In genomic region chr9:103523008-103523407, GRCm38 (mm10) we compare ENCODE assay signal across 19 mouse cellular contexts. TPM values are rescaled to one million over a fixed set of nuclear protein-coding genes. Genes with fewer than 3 reads are reported as not detected.
DNase-seq lines count a peak whose midpoint lies in the region; ATAC-seq and TF ChIP-seq lines count a peak whose summit lies in the region.
"Had no signal": no experiment of that assay in that cellular context is flagged by ENCODE, and none has a peak within 500 bp of the region (broad histone marks: within the 10 kb centered on the region; RNA-seq: fewer than 3 reads in every experiment).

No protein-coding gene starts in this region.

- WGBS in forebrain, embryonic 12.5 days: 63% methylated on average over 6 of the region's 6 CpGs
- 68% methylated on average over 5 of the region's 6 CpGs for WGBS in forebrain, embryonic 11.5 days
- WGBS in kidney, postnatal 0 days: 15% methylated on average over 6 of the region's 6 CpGs
- 52% methylated on average over 6 of the region's 6 CpGs for WGBS in kidney, adult 2 months
- 13% methylated on average over 6 of the region's 6 CpGs for WGBS in limb, embryonic 13.5 days
- WGBS in intestine, postnatal 0 days: 39% methylated on average over 6 of the region's 6 CpGs

- no peaks in the 10 kb centered on the region for H3K27me3 ChIP-seq in forebrain, embryonic 12.5 days
- no peaks in the 10 kb centered on the region for H3K27me3 ChIP-seq in forebrain, embryonic 11.5 days (ENCODE audit: control insufficient read depth, insufficient read depth, low read length)
- no peaks in the 10 kb centered on the region for H3K27me3 ChIP-seq in kidney, postnatal 0 days (ENCODE audit: insufficient read depth, low read length)
- H3K27me3 ChIP-seq in kidney, adult 2 months (replicated peaks; ENCODE audit: control insufficient read depth, insufficient read depth, low read length): no peaks in the 10 kb centered on the region
- no peaks in the 10 kb centered on the region for H3K27me3 ChIP-seq in limb, embryonic 13.5 days
- H3K27me3 ChIP-seq in intestine, postnatal 0 days (replicated peaks; ENCODE audit: control insufficient read depth, insufficient read depth, low read length): no peaks in the 10 kb centered on the region
- H3K27me3 ChIP-seq: midbrain, embryonic 15.5 days had no signal

- peaks cover 35% of the 10 kb centered on the region for H3K4me1 ChIP-seq in forebrain, embryonic 12.5 days
- peaks cover 15% of the 10 kb centered on the region for H3K4me1 ChIP-seq in forebrain, embryonic 11.5 days (replicated peaks; ENCODE audit: control insufficient read depth, insufficient read depth, low read length)
- no peaks in the 10 kb centered on the region for H3K4me1 ChIP-seq in kidney, postnatal 0 days (replicated peaks; ENCODE audit: insufficient read depth, low read length)
- no peaks in the 10 kb centered on the region for H3K4me1 ChIP-seq in kidney, adult 2 months (ENCODE audit: control insufficient read depth, insufficient read depth, low read length)
- H3K4me1 ChIP-seq in limb, embryonic 13.5 days: peaks cover 27% of the 10 kb centered on the region
- no peaks in the 10 kb centered on the region for H3K4me1 ChIP-seq in intestine, postnatal 0 days (replicated peaks; ENCODE audit: control insufficient read depth, insufficient read depth, low read length)

- H3K27ac ChIP-seq in forebrain, embryonic 12.5 days: 0 out of 2 replicates have a peak overlapping the region, but pooled peaks have one; percentile 50
- no peak overlapping the region for H3K27ac ChIP-seq in forebrain, embryonic 11.5 days (ENCODE audit: low read depth, low read length)
- no peak overlapping the region for H3K27ac ChIP-seq in kidney, postnatal 0 days
- H3K27ac ChIP-seq in kidney, adult 2 months (ENCODE audit: insufficient read depth, low read depth, low read length): no peak overlapping the region
- H3K27ac ChIP-seq in limb, embryonic 13.5 days: 0 out of 2 replicates have a peak overlapping the region, but pooled peaks have one; percentile 10
- H3K27ac ChIP-seq in intestine, postnatal 0 days (ENCODE audit: low read depth, low read length): no peak overlapping the region
- H3K27ac ChIP-seq: hindbrain, embryonic 10.5 days; midbrain, embryonic 15.5 days; stomach, postnatal 0 days had no signal

- H3K4me2 ChIP-seq in forebrain, embryonic 12.5 days: no peak overlapping the region
- H3K4me2 ChIP-seq in forebrain, embryonic 11.5 days (ENCODE audit: low read depth, low read length, severe bottlenecking): no peak overlapping the region
- no peak overlapping the region for H3K4me2 ChIP-seq in kidney, postnatal 0 days (ENCODE audit: low read length)
- no peak overlapping the region for H3K4me2 ChIP-seq in limb, embryonic 13.5 days (replicated peaks)
- no peak overlapping the region for H3K4me2 ChIP-seq in intestine, postnatal 0 days (replicated peaks; ENCODE audit: low read depth)
- H3K4me2 ChIP-seq: midbrain, embryonic 15.5 days had no signal

- no peak for TF ChIP-seq POLR2A in kidney, adult 2 months (IDR thresholded peaks at IDR 0.05; ENCODE audit: low read depth, low read length)

- H3K9me3 ChIP-seq in forebrain, embryonic 12.5 days: no peaks in the 10 kb centered on the region
- H3K9me3 ChIP-seq in forebrain, embryonic 11.5 days (ENCODE audit: control insufficient read depth, low read length): no peaks in the 10 kb centered on the region; the same call in 1 of the 2 replicates
- no peaks in the 10 kb centered on the region for H3K9me3 ChIP-seq in kidney, postnatal 0 days (replicated peaks; ENCODE audit: low read length)
- peaks cover 5% of the 10 kb centered on the region for H3K9me3 ChIP-seq in limb, embryonic 13.5 days
- H3K9me3 ChIP-seq in intestine, postnatal 0 days (ENCODE audit: control insufficient read depth): no peaks in the 10 kb centered on the region
- H3K9me3 ChIP-seq: midbrain, embryonic 15.5 days had no signal

- ATAC-seq in forebrain, embryonic 12.5 days (ENCODE audit: low FRiP score): no peak
- ATAC-seq in forebrain, embryonic 11.5 days (replicated peaks; ENCODE audit: low FRiP score): no peak
- ATAC-seq in kidney, postnatal 0 days (replicated peaks; ENCODE audit: low FRiP score, low read depth): peak; percentile 59; the same call in 1 of the 2 replicates
- ATAC-seq in limb, embryonic 13.5 days (ENCODE audit: low FRiP score, low read depth): no peak
- ATAC-seq in intestine, postnatal 0 days: no peak
- ATAC-seq: CD4-positive, CD25-positive, alpha-beta regulatory T cell, adult 4 months; inflammation-experienced regulatory T-cells, adult 6 months; midbrain, embryonic 15.5 days; Patski had no signal

- TF ChIP-seq CTCF in kidney, postnatal 0 days (IDR thresholded peaks at IDR 0.05; ENCODE audit: low read depth): no peak
- no peak for TF ChIP-seq CTCF in kidney, adult 2 months (conservative IDR thresholded peaks at IDR 0.05; ENCODE audit: insufficient read depth, insufficient read length, low read depth, low read length)
- TF ChIP-seq CTCF in intestine, postnatal 0 days (IDR thresholded peaks at IDR 0.05; ENCODE audit: low read depth): no peak

- no peak for DNase-seq in forebrain, embryonic 11.5 days (ENCODE audit: low spot score)
- DNase-seq in kidney, postnatal 0 days (ENCODE audit: low spot score): peak; percentile 78
- DNase-seq in kidney, adult 2 months: no peak
- peak; percentile 14 for DNase-seq in embryo, embryonic 9.5 days (ENCODE audit: extremely low spot score)
- DNase-seq: adrenal gland, adult 8-10 months; cerebellum, adult 8-10 months; gastrocnemius, postnatal 36 days; liver; lung, postnatal 14 days; right cerebral cortex, adult 18-20 months had no signal

- no peak overlapping the region for H3K4me3 ChIP-seq in forebrain, embryonic 12.5 days (replicated peaks)
- H3K4me3 ChIP-seq in forebrain, embryonic 11.5 days (ENCODE audit: low read depth, low read length): no peak overlapping the region
- no peak overlapping the region for H3K4me3 ChIP-seq in kidney, postnatal 0 days (replicated peaks; ENCODE audit: low read depth, low read length)
- no peak overlapping the region for H3K4me3 ChIP-seq in kidney, adult 2 months (ENCODE audit: insufficient read depth, low read depth, low read length)
- H3K4me3 ChIP-seq in limb, embryonic 13.5 days: no peak overlapping the region
- H3K4me3 ChIP-seq in intestine, postnatal 0 days (ENCODE audit: low read depth, low read length): no peak overlapping the region
- H3K4me3 ChIP-seq: hindbrain, embryonic 10.5 days; midbrain, embryonic 15.5 days had no signal

- H3K9ac ChIP-seq in forebrain, embryonic 12.5 days: no peak overlapping the region
- no peak overlapping the region for H3K9ac ChIP-seq in forebrain, embryonic 11.5 days (ENCODE audit: low read length)
- no peak overlapping the region for H3K9ac ChIP-seq in kidney, postnatal 0 days (ENCODE audit: low read depth, low read length)
- H3K9ac ChIP-seq in limb, embryonic 13.5 days: no peak overlapping the region
- no peak overlapping the region for H3K9ac ChIP-seq in intestine, postnatal 0 days (ENCODE audit: low read depth, low read length)
- H3K9ac ChIP-seq: midbrain, embryonic 15.5 days had no signal

- H3K36me3 ChIP-seq in forebrain, embryonic 12.5 days (replicated peaks): no peaks in the 10 kb centered on the region
- H3K36me3 ChIP-seq in forebrain, embryonic 11.5 days (ENCODE audit: control insufficient read depth, insufficient read depth, low read length): no peaks in the 10 kb centered on the region
- H3K36me3 ChIP-seq in kidney, postnatal 0 days (ENCODE audit: insufficient read depth, low read length): no peaks in the 10 kb centered on the region
- no peaks in the 10 kb centered on the region for H3K36me3 ChIP-seq in kidney, adult 2 months (ENCODE audit: control insufficient read depth, insufficient read depth, low read length)
- no peaks in the 10 kb centered on the region for H3K36me3 ChIP-seq in limb, embryonic 13.5 days
- H3K36me3 ChIP-seq in intestine, postnatal 0 days (ENCODE audit: control insufficient read depth, insufficient read depth): no peaks in the 10 kb centered on the region
- H3K36me3 ChIP-seq: hindbrain, embryonic 10.5 days; midbrain, embryonic 15.5 days had no signal

RNA-seq across cellular contexts. Expression of gene Bfsp2, which starts 42.8 kb away (rescaled TPM):
- polyA plus RNA-seq in forebrain, embryonic 12.5 days (2016; fragmentation: Nextera tagmentation; extraction: Ambion mirVana): 2.7 and 3.0 TPM in 2 replicates
- 0.65 and 1.8 TPM in 2 replicates for polyA plus RNA-seq in forebrain, embryonic 11.5 days (2014; fragmentation: Nextera tagmentation; extraction: Ambion mirVana)
- polyA plus RNA-seq in kidney, postnatal 0 days (2015; fragmentation: Nextera tagmentation; extraction: Ambion mirVana): 0.61 and 0.96 TPM in 2 replicates
- 0.14 and 0.56 TPM in 2 replicates for polyA plus RNA-seq in kidney, adult 2 months (2012; rRNA removed)
- polyA plus RNA-seq in limb, embryonic 13.5 days (2015; fragmentation: Nextera tagmentation; extraction: Ambion mirVana): 2.3 and 2.8 TPM in 2 replicates
- polyA plus RNA-seq in intestine, postnatal 0 days (2015; fragmentation: Nextera tagmentation; extraction: Ambion mirVana): 0.35 and 0.41 TPM in 2 replicates
- polyA plus RNA-seq: Patski had no signal

Comparison
In these comparisons a context has a peak if more than half of its experiments do, and no peak if none do; other contexts are left out.
1. H3K27ac ChIP-seq: peak in forebrain, embryonic 12.5 days (single experiment) and limb, embryonic 13.5 days (single experiment); none in forebrain, embryonic 11.5 days (single experiment), kidney, postnatal 0 days (single experiment), kidney, adult 2 months (single experiment) and intestine, postnatal 0 days (single experiment).
2. DNase-seq: peak in kidney, postnatal 0 days (single experiment) and embryo, embryonic 9.5 days (single experiment); none in forebrain, embryonic 11.5 days (single experiment) and kidney, adult 2 months (single experiment).